Mouse (Mus musculus): ENCODE measurements around the gene Gnat3. TPM values are rescaled to one million over a fixed set of nuclear protein-coding genes. Genes with fewer than 3 reads are reported as not detected.

The Gnat3 gene
- polyA plus RNA-seq (2017; shearing (Covaris generic)), result not detected

GRCm38 (mm10) chr5:17962249-17962648, at the start of gene Gnat3:
TSS of gene Gnat3 (plus strand) at chr5:17962549.

Other genes with a start within 250 kb of the Gnat3 start
- gene Cd36, start 73.7 kb upstream of the Gnat3 start, polyA plus RNA-seq (2017; shearing (Covaris generic)), result 0.32 TPM